Mouse (Mus musculus): Measurements from ENCODE around the gene Adgrl1. TPM values are rescaled to one million over a fixed set of nuclear protein-coding genes. Genes with fewer than 3 reads are reported as not detected.

The Adgrl1 gene
- polyA plus RNA-seq (2015; fragmentation: Nextera tagmentation; extraction: Ambion mirVana) = 9.2 and 10.4 TPM in 2 replicates

DNA sequence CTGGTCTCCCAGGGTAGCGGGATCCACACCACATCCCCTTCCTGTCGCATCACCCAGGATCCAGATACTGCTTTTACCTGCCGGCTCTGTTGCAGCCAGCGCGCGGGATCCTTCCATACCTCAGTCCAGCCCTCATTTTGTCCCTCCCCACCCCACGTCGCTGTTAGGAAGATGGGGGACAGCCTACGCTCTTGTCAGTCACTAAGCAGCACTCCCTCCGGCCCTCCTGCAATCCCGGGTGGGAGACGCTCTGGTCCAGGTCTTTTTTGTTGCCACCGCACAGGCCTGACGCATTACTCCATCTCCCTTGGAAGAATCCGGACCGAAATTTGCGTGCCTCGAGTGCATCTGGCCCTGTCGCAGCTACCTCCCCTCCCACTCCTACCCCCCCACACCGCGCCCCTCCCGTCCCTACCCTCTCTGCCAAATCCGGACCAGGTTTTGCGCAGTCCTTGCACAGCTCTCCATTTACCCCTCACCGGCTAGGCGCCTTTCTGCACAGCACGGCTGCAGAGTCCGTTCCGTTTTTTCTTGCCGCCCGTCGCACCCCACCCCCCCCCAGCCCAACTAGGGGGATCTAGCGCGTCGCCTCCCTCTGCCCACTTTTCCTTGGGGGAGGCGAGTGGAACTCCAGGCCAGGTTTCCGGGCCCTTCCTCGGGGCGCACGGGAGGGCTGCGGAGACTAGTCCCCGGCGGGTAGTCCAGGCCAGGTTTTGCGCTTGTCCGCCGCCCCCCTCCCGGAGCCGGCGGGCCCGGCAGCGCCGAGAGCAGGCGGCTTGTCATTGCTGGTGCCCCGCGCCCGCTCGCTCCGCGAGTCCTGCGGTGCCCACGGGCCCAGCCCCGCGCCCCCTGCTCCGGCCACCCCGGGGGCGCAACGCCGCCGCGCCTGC is at the start of gene Adgrl1:
Gene Adgrl1, plus strand, starts transcription at position 743 of the 890 bp plus-strand sequence.

DNA sequence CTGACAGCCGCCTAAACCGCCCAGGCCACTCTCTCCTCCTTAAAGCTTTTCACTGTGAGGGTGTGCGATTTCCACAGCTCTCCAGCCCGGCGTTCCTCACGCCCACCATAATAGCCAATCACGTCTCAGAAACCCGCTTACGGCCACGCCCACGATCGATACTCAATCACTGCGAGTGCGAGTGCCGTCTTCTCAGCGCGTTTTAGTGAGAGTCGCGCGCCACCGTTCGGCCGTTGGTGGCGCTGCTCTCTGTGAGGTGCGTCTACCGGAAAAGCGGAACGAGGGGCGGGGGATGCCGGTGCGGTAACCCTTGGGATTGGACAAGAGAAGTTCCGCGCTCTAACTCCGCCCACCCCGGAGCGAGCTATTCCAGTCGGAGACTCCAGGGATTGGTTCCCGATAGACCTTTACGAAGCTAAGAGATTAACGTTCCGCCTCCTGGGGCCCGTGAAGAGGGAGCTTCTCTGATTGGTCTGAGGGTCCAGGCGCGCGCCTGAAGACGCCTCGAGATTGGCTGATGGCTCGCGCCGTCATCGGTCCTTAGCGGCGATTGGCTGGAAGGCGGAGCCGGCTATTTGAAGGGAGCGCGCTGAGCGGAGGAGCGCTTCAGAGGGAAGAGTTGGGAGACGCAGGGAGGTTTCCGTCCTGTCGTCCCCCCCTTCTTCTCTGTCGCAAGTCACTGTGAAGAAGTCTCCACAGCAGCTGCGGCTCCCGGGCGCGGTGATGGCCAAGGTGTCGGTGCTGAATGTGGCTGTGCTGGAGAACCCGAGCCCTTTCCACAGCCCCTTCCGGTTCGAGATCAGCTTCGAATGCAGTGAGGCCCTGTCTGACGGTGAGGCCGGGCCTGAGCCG is 55.4 kb downstream of the Adgrl1 start, which contains the start of the genes Gm10644 and Asf1b:
Gene Gm10644, minus strand, starts transcription at position 100 of the 852 bp plus-strand sequence.
Gene Asf1b, plus strand, starts transcription at position 402 of the 852 bp plus-strand sequence.

DNA sequence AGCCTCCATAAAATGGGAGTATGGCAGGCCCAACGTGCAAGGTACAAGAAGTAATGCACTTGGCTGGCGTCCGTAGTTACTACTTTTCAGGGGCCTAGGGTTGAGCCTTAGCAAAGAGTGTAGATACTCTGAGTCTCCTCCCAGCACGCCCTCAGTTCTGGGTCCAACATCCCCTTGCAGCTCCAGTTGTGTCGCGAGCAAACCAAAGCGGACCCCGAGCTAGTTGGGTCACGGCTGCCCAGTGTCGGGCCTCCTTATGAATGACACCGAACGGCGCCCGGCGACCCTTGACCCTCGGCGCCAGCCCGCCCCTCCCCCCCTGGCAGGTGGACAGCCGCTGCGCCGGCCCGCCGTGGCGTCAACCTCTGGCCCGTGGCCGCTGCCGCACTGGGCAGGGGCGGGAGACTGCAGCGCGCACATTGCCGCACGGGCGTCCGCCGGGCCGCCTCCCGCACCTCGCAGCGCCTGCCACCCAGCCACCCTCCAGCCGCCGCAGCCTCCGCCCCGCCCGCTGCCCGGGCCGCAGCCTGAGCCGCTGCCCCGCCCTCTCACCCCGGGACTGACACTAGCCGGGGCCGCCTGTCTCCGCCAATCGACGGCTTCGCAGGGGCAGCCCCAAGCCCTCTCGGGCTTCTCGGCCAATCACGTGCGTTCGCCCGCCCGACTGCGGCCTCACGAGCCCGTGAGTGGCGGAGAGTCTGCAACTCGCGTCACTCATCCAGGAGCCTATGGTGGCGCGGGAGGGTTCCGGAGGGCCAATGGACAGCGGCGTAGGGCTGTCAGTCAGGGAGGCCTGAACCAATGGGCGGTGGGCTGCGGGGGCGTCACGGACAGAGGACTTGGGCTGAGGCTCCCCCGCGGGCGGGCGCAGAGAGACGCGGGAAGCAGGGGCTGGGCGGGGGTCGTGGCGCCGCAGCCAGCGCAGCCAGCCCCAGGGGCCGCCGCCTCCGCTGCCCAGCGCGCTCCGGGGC is 72.5 kb downstream of the Adgrl1 start, which contains the start of gene Prkaca:
Gene Prkaca, plus strand, starts transcription at position 844 of the 971 bp plus-strand sequence.

Small RNAs within 50 kb of the gene (microRNA-seq; reads per million reads assigned to microRNA genes)
- gene Gm44330 (not detected), gene Gm44450 (not detected)

Other genes with a start within 250 kb of the Adgrl1 start
- gene Gipc1, start 247.4 kb upstream of the Adgrl1 start, polyA plus RNA-seq (2015; fragmentation: Nextera tagmentation; extraction: Ambion mirVana) = 164 and 171 TPM in 2 replicates
- 1.9 TPM in 2 replicates for gene Ptger1, start 233.4 kb upstream of the Adgrl1 start, polyA plus RNA-seq (2015; fragmentation: Nextera tagmentation; extraction: Ambion mirVana)
- gene Pkn1, start 200.9 kb upstream of the Adgrl1 start, polyA plus RNA-seq (2015; fragmentation: Nextera tagmentation; extraction: Ambion mirVana) = 18.8 and 19.6 TPM in 2 replicates
- gene Ddx39, start 184.9 kb upstream of the Adgrl1 start, polyA plus RNA-seq (2015; fragmentation: Nextera tagmentation; extraction: Ambion mirVana) = 56.0 and 64.2 TPM in 2 replicates
- gene Adgre5, start 158.8 kb upstream of the Adgrl1 start, polyA plus RNA-seq (2015; fragmentation: Nextera tagmentation; extraction: Ambion mirVana) = 63.6 and 72.3 TPM in 2 replicates
- 0.06 and 0.17 TPM in 2 replicates for gene Gm10644, start 55.1 kb downstream of the Adgrl1 start, polyA plus RNA-seq (2015; fragmentation: Nextera tagmentation; extraction: Ambion mirVana)
- 14.0 and 18.6 TPM in 2 replicates for gene Asf1b, start 55.4 kb downstream of the Adgrl1 start, polyA plus RNA-seq (2015; fragmentation: Nextera tagmentation; extraction: Ambion mirVana)
- gene Prkaca, start 72.9 kb downstream of the Adgrl1 start, polyA plus RNA-seq (2015; fragmentation: Nextera tagmentation; extraction: Ambion mirVana) = 63.1 and 68.1 TPM in 2 replicates
- gene Samd1, start 97.6 kb downstream of the Adgrl1 start, polyA plus RNA-seq (2015; fragmentation: Nextera tagmentation; extraction: Ambion mirVana) = 3.5 and 4.3 TPM in 2 replicates
- gene 1700067K01Rik, start 101.4 kb downstream of the Adgrl1 start, polyA plus RNA-seq (2015; fragmentation: Nextera tagmentation; extraction: Ambion mirVana) = 0.39 and 0.48 TPM in 2 replicates
- 0.43 and 0.60 TPM in 2 replicates for gene 2210011C24Rik, start 112.1 kb downstream of the Adgrl1 start, polyA plus RNA-seq (2015; fragmentation: Nextera tagmentation; extraction: Ambion mirVana)
- gene Palm3, start 121.4 kb downstream of the Adgrl1 start, polyA plus RNA-seq (2015; fragmentation: Nextera tagmentation; extraction: Ambion mirVana) = 0.47 and 1.3 TPM in 2 replicates
- 0.53 and 0.96 TPM in 2 replicates for gene Il27ra, start 142.5 kb downstream of the Adgrl1 start, polyA plus RNA-seq (2015; fragmentation: Nextera tagmentation; extraction: Ambion mirVana)
- gene Rln3, start 144.9 kb downstream of the Adgrl1 start, polyA plus RNA-seq (2015; fragmentation: Nextera tagmentation; extraction: Ambion mirVana) = not detected in 2 replicates
- 0.82 and 0.94 TPM in 2 replicates for gene Gm10643, start 165.0 kb downstream of the Adgrl1 start, polyA plus RNA-seq (2015; fragmentation: Nextera tagmentation; extraction: Ambion mirVana)
- 3.1 and 3.3 TPM in 2 replicates for gene Rfx1, start 166.7 kb downstream of the Adgrl1 start, polyA plus RNA-seq (2015; fragmentation: Nextera tagmentation; extraction: Ambion mirVana)
- gene Dcaf15, start 204.7 kb downstream of the Adgrl1 start, polyA plus RNA-seq (2015; fragmentation: Nextera tagmentation; extraction: Ambion mirVana) = 3.0 and 3.2 TPM in 2 replicates
- 0.16 and 0.22 TPM in 2 replicates for gene Podnl1, start 225.9 kb downstream of the Adgrl1 start, polyA plus RNA-seq (2015; fragmentation: Nextera tagmentation; extraction: Ambion mirVana)
- gene Cc2d1a, start 247.8 kb downstream of the Adgrl1 start, polyA plus RNA-seq (2015; fragmentation: Nextera tagmentation; extraction: Ambion mirVana) = 14.8 and 15.7 TPM in 2 replicates
- gene 4930432K21Rik, start 247.9 kb downstream of the Adgrl1 start, polyA plus RNA-seq (2015; fragmentation: Nextera tagmentation; extraction: Ambion mirVana) = 0.16 and 0.50 TPM in 2 replicates

All from urinary bladder, postnatal 0 days (tissue).